Mouse (Mus musculus) midbrain, postnatal 0 days (tissue): ENCODE data around the gene Pik3r3. TPM values are rescaled to one million over a fixed set of nuclear protein-coding genes. Genes with fewer than 3 reads are reported as not detected.

Experiments
- ATAC-seq: fragments of 200-750 bp; cut with Nextera tagmentation; 2 replicates; pipeline ENCODE4 v1.8.0; 2017; ENCODE audit warnings: moderate number of reproducible peaks, mild to moderate bottlenecking, moderate TSS enrichment, moderate library complexity; ENCODE audit not compliant: low FRiP score
- DNase-seq: peaks from one replicate; pipeline ENCODE4 v3.0.0-alpha.2; 2015; ENCODE audit warnings: low spot score
- H3K27ac ChIP-seq: fragments of 300-500 bp; sonication (generic); 2 replicates; pipeline ENCODE4 v1.5.1; 2014; ENCODE audit warnings: low read depth, mild to moderate bottlenecking, low read length, mixed read lengths
- H3K27me3 ChIP-seq: fragments of 300-500 bp; sonication (generic); 2 replicates; pipeline ENCODE4 v1.6.1; 2014; ENCODE audit warnings: low read length, control low read depth, mixed read lengths; ENCODE audit not compliant: insufficient read depth
- H3K36me3 ChIP-seq: fragments of 300-500 bp; sonication (generic); 2 replicates; pipeline ENCODE4 v1.6.1; 2014; ENCODE audit warnings: low read length, control low read depth, mixed read lengths; ENCODE audit not compliant: insufficient read depth
- H3K4me1 ChIP-seq: fragments of 300-500 bp; sonication (generic); 2 replicates; pipeline ENCODE4 v1.6.1; 2014; ENCODE audit warnings: mild to moderate bottlenecking, control low read depth, antibody characterized with exemption, low read length, mixed read lengths; ENCODE audit not compliant: insufficient read depth
- H3K4me2 ChIP-seq: fragments of 300-500 bp; sonication (generic); 2 replicates; pipeline ENCODE4 v1.6.1; 2014; ENCODE audit warnings: low read depth, mild to moderate bottlenecking, low read length, mixed read lengths; ENCODE audit not compliant: poor library complexity, severe bottlenecking
- H3K4me3 ChIP-seq: fragments of 300-500 bp; sonication (generic); 2 replicates; pipeline ENCODE4 v1.5.1; 2014; ENCODE audit warnings: low read depth, mild to moderate bottlenecking, low read length, moderate library complexity
- H3K9ac ChIP-seq: fragments of 300-500 bp; sonication (generic); replicated peaks from 2 replicates; pipeline ENCODE4 v1.6.1; 2014; ENCODE audit warnings: mild to moderate bottlenecking, low read length, moderate library complexity, mixed read lengths; ENCODE audit not compliant: poor library complexity, severe bottlenecking
- H3K9me3 ChIP-seq: fragments of 300-500 bp; sonication (generic); 2 replicates; pipeline ENCODE4 v1.6.1; 2016; ENCODE audit warnings: low read length, control low read depth
- CTCF ChIP-seq: IDR thresholded peaks from 2 replicates; pipeline ENCODE4 v1.5.1; 2016; ENCODE audit warnings: antibody characterized with exemption, mild to moderate bottlenecking
- WGBS: fragments of 180-500 bp; shearing (Covaris S2); extraction: QIAGEN DNeasy Blood & Tissue Kit; methylation state at CpG from one replicate; pipeline ENCODE4 v1.1.7; 2014; 5-methylcytosine and 5-hydroxymethylcytosine counted together
- polyA plus RNA-seq: library from polyadenylated mRNA; unstranded; fragments of >200 nt; fragmentation: Nextera tagmentation; extraction: Ambion mirVana; gene quantifications from 2 replicates; pipeline ENCODE4 v1.2.1, GENCODE M21; 2015
- total RNA-seq: library from RNA; depleted of rRNA; stranded (reverse); fragments of >200 nt; gene quantifications from 2 replicates; pipeline ENCODE4 v1.2.3, GENCODE M21; 2014; rRNA removed

The Pik3r3 gene
- total and polyA plus RNA-seq, 2 experiments from 2014 or later: 47.3 to 48.3 TPM

DNA sequence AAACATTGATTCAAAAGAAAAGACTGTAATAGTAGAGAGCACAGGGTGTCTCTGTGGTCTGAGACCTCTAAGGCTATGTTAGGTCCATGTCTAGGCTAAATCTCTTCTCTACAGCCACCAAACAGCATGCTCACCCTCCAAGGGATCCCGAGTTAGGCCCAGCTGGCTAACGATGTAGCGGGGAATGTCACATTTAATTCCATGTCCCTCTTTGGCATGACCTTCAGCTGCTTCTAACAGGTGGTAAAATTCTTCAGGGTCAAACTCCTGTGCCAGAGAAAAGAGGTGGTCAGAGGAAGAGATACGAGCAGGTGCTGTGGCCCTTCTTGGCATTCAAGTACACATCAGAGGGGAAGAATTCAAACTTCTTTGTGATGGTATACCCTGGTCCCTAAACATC lies 96.2 kb downstream of the Pik3r3 start:
- WGBS: 96% methylated on average over 4 of the region's 4 CpGs
- H3K27ac ChIP-seq: no peak overlapping the region
- no peak for DNase-seq
- TF ChIP-seq CTCF: no peak
- no peaks in the 10 kb centered on the region for H3K9me3 ChIP-seq
- no peak for ATAC-seq
- no peak overlapping the region for H3K4me2 ChIP-seq
- no peaks in the 10 kb centered on the region for H3K27me3 ChIP-seq
- peaks cover 65% of the 10 kb centered on the region for H3K36me3 ChIP-seq
- no peak overlapping the region for H3K9ac ChIP-seq
- H3K4me3 ChIP-seq: no peak overlapping the region
- H3K4me1 ChIP-seq: no peaks in the 10 kb centered on the region

DNA sequence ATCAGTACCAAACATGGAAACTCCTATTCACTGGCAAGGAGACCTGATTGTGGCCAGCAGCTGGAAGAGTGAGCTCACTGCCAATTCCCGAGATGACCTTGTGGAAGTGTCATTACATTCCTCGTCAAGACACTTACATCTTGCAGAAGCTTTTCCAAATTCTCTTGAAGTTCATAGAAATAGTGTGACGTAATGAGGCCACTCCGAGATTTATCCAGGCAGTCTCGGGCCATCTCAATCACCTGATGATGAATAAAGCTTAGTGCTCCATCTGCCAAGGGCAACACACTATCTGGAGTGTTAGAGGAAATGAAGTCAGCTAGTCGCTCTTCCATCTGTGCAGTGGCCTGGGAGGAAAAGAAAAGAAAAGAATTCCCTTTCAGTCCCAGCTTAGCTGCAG lies 100.7 kb downstream of the Pik3r3 start:
- DNase-seq: no peak
- H3K9ac ChIP-seq: no peak overlapping the region

DNA sequence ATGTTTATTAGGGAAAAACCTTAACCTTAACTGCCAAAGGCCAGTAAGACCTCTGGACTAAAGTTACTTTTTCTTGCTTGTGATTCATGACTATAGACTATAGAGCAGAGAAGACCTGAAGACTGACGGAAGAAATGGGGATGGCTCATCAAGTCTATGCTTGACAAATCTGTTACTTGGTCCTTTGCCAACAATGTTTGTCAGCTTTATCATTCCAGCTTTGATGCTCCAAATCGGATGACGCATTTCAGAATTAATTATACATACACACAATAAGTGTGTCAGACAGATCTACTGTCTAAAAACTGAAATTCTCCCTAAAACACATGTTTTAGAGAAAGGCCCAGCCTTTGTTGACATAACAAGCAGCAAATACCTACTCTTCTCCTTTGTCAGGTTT lies 107.8 kb downstream of the Pik3r3 start:
- ATAC-seq (no peak), DNase-seq (no peak)
- WGBS: 86% methylated on average over 3 of the region's 3 CpGs
- Histone ChIP-seq H3K27ac (no peak overlapping the region), H3K9me3 (no peaks in the 10 kb centered on the region), H3K9ac (no peak overlapping the region), H3K4me3 (no peak overlapping the region), H3K27me3 (no peaks in the 10 kb centered on the region), H3K4me2 (no peak overlapping the region), H3K4me1 (no peaks in the 10 kb centered on the region), H3K36me3 (peaks cover 24% of the 10 kb centered on the region)
- TF ChIP-seq CTCF: no peak

More for the DNA sequence above, 100.7 kb downstream of the Pik3r3 start:
- ATAC-seq: no peak
- Histone ChIP-seq H3K4me2 (no peak overlapping the region), H3K27me3 (no peaks in the 10 kb centered on the region), H3K36me3 (peaks cover 39% of the 10 kb centered on the region), H3K4me1 (no peaks in the 10 kb centered on the region), H3K4me3 (no peak overlapping the region), H3K9me3 (no peaks in the 10 kb centered on the region), H3K27ac (no peak overlapping the region)
- TF ChIP-seq CTCF: no peak
- 95% methylated on average over 6 of the region's 6 CpGs for WGBS

DNA sequence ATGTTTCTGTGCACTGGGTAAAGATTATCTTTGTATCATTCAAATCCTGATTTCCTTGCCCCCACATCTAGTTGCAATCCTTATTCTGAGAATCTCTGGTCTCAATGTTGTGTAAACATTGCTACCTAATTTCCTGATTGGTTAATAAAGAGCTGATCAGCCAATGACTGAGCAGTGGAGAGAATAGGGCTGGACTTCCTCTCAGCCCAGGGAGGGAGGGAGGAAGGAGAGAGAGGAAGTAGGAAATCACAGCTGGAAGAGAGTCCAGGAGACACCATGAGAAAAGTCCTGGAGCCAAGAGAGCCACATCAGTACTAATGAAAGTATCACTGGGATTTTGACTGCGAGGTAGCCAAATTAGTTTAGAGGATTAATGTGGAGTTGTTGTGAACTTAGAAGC lies 114.9 kb downstream of the Pik3r3 start:
- no peak for DNase-seq
- Histone ChIP-seq H3K4me2 (no peak overlapping the region), H3K9me3 (no peaks in the 10 kb centered on the region), H3K27ac (no peak overlapping the region), H3K4me1 (no peaks in the 10 kb centered on the region), H3K27me3 (no peaks in the 10 kb centered on the region), H3K9ac (no peak overlapping the region), H3K36me3 (peaks cover 3% of the 10 kb centered on the region; the same call in 1 of the 2 replicates), H3K4me3 (no peak overlapping the region)
- no peak for TF ChIP-seq CTCF
- 90% methylated on average over 1 of the region's 1 CpGs for WGBS
- ATAC-seq: no peak

- Histone ChIP-seq H3K4me1 (no peaks in the 10 kb centered on the region), H3K9ac (no peak overlapping the region), H3K27me3 (no peaks in the 10 kb centered on the region), H3K9me3 (no peaks in the 10 kb centered on the region), H3K36me3 (no peaks in the 10 kb centered on the region), H3K27ac (no peak overlapping the region), H3K4me2 (no peak overlapping the region), H3K4me3 (no peak overlapping the region)
- peak; percentile 88 for TF ChIP-seq CTCF
- ATAC-seq (no peak), DNase-seq (peak; percentile 82)
Observed at GRCm38 (mm10) chr4:116342119-116342518, 120.7 kb downstream of the Pik3r3 start.

- no peak overlapping the region for H3K27ac ChIP-seq
- H3K9me3 ChIP-seq: no peaks in the 10 kb centered on the region
- H3K36me3 ChIP-seq: peaks cover 3% of the 10 kb centered on the region; the same call in 1 of the 2 replicates
- DNase-seq (no peak), ATAC-seq (no peak)
- no peak overlapping the region for H3K9ac ChIP-seq
- no peaks in the 10 kb centered on the region for H3K27me3 ChIP-seq
- no peak overlapping the region for H3K4me3 ChIP-seq
- no peak overlapping the region for H3K4me2 ChIP-seq
- WGBS: 74% methylated on average over 3 of the region's 3 CpGs
- no peaks in the 10 kb centered on the region for H3K4me1 ChIP-seq
- no peak for TF ChIP-seq CTCF
Observed at GRCm38 (mm10) chr4:116352496-116352895, 131.1 kb downstream of the Pik3r3 start.

Other genes with a start within 250 kb of the Pik3r3 start
- gene Faah, start 203.7 kb upstream of the Pik3r3 start, total RNA-seq: 25.8 and 43.1 TPM in 2 replicates
- 30.6 and 31.2 TPM in 2 replicates for gene Faah, start 203.7 kb upstream of the Pik3r3 start, polyA plus RNA-seq
- gene Nsun4, start 167.7 kb upstream of the Pik3r3 start, total RNA-seq: 8.7 and 10.9 TPM in 2 replicates
- 8.7 and 8.9 TPM in 2 replicates for gene Nsun4, start 167.7 kb upstream of the Pik3r3 start, polyA plus RNA-seq
- gene Uqcrh, start 146.5 kb upstream of the Pik3r3 start, total RNA-seq: 247 and 307 TPM in 2 replicates
- 429 and 468 TPM in 2 replicates for gene Uqcrh, start 146.5 kb upstream of the Pik3r3 start, polyA plus RNA-seq
- 103 and 129 TPM in 2 replicates for gene Lrrc41, start 146.3 kb upstream of the Pik3r3 start, total RNA-seq
- 70.0 and 71.6 TPM in 2 replicates for gene Lrrc41, start 146.3 kb upstream of the Pik3r3 start, polyA plus RNA-seq
- 1.9 and 3.0 TPM in 2 replicates for gene Rad54l, start 97.9 kb upstream of the Pik3r3 start, total RNA-seq
- 2.4 and 2.5 TPM in 2 replicates for gene Rad54l, start 97.9 kb upstream of the Pik3r3 start, polyA plus RNA-seq
- 78.5 and 80.9 TPM in 2 replicates for gene Pomgnt1, start 97.8 kb upstream of the Pik3r3 start, total RNA-seq
- 58.1 and 61.9 TPM in 2 replicates for gene Pomgnt1, start 97.8 kb upstream of the Pik3r3 start, polyA plus RNA-seq
- gene Lurap1, start 70.3 kb upstream of the Pik3r3 start, total RNA-seq: 5.2 and 5.6 TPM in 2 replicates
- 2.4 and 2.6 TPM in 2 replicates for gene Lurap1, start 70.3 kb upstream of the Pik3r3 start, polyA plus RNA-seq
- 0.57 and 0.77 TPM in 2 replicates for gene Tspan1, start 54.0 kb upstream of the Pik3r3 start, total RNA-seq
- 0.26 and 0.31 TPM in 2 replicates for gene Tspan1, start 54.0 kb upstream of the Pik3r3 start, polyA plus RNA-seq
- not detected in 2 replicates for gene 1700042G07Rik, start 48.2 kb upstream of the Pik3r3 start, total RNA-seq
- not detected in 2 replicates for gene 1700042G07Rik, start 48.2 kb upstream of the Pik3r3 start, polyA plus RNA-seq
- gene Gm49337, start 48.2 kb upstream of the Pik3r3 start, total RNA-seq: not detected in 2 replicates
- not detected in 2 replicates for gene Gm49337, start 48.2 kb upstream of the Pik3r3 start, polyA plus RNA-seq
- gene Mast2, start 242.6 kb downstream of the Pik3r3 start, total RNA-seq: 95.8 and 97.4 TPM in 2 replicates
- 27.1 and 30.3 TPM in 2 replicates for gene Mast2, start 242.6 kb downstream of the Pik3r3 start, polyA plus RNA-seq